Mouse (Mus musculus) bone marrow, adult 2 months (tissue): ENCODE results near the gene Wdr61.

ENCODE experiments used
- CTCF ChIP-seq: fragments of 200-500 bp; IDR thresholded peaks from 2 replicates; pipeline ENCODE4 v1.5.1; 2011; ENCODE audit warnings: low read length, control low read depth; ENCODE audit not compliant: control insufficient read depth, insufficient read depth
- POLR2A ChIP-seq: fragments of 200-500 bp; IDR thresholded peaks from 2 replicates; pipeline ENCODE4 v1.6.1; 2011; ENCODE audit warnings: low read depth, mild to moderate bottlenecking, control low read depth, low read length, borderline replicate concordance; ENCODE audit not compliant: control insufficient read depth

DNA sequence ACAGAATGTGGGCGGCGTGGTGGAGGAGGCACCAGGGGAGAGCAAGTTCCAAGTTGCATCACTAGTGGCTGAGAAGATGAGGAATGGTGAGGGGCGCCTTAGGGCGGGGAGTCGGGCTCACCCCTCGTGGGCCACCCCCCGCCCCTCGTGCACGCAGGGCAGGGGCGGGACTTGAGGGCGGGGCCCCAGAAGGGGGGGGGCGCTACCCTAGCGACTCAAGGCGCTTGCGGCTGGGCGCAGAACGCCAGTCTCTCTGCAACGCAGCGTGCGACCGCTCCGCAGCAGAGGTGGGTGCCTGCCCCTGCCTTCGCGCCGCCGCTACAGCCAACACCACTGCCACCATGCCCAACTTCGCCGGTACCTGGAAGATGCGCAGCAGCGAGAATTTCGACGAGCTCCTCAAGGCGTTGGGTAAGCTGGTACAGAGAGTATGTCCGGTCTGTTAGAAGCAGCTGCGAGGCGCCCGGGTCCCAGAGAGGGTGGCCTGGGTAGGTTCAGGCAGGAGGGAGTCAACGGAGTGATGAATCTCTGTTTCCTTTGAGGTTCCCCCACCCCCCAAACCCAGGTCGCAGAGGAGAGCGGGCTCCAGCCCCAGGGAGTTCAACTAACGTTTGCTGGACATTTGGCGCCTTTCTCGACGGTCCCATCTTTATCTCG, 30.4 kb upstream of the Wdr61 start, which contains the start of gene Crabp1:
- TF ChIP-seq CTCF (no peak), POLR2A (no peak)
